Mouse (Mus musculus): ENCODE data around the gene Map1b.

DNA sequence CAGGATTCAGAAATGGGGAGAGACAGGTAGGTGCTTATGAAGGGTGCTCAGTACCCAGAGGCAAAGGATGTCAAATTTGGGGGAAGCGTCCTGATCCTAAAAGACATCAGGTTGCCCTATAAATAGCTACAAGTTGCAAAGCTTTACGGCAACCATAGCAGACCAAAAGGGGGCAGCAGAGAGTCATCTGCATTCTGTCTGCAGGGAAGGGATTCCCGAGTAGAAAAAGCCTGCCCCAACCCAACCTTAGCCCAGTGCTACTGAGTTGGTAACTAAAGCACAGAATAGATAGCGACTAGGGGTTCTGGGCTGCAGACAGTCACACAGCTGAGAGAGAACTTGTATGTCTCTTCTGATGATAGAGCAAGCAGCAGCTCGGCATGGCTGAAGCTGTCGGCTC lies 140.8 kb downstream of the Map1b start:
- TF ChIP-seq EP300 (IDR thresholded peaks at IDR 0.05; ENCODE audit: insufficient read depth, low read depth, low read length) (0 out of 2 replicates have a peak, but pooled peaks have one; percentile 47), POLR2A (IDR thresholded peaks at IDR 0.05; ENCODE audit: insufficient read depth, low read depth, low read length) (no peak)

All from heart, adult 2 months (tissue).